Mouse (Mus musculus) heart, embryonic 15.5 days (tissue): ENCODE results near the gene Dapk3. TPM values are rescaled to one million over a fixed set of nuclear protein-coding genes. Genes with fewer than 3 reads are reported as not detected.
A peak's percentile ranks its signal among the peaks of the same experiment; 100 is the strongest.

Experiments
- ATAC-seq: fragments of 200-750 bp; cut with Nextera tagmentation; replicated peaks from 2 replicates; pipeline ENCODE4 v1.8.0; 2017; ENCODE audit warnings: low read depth, moderate TSS enrichment; ENCODE audit not compliant: insufficient number of reproducible peaks, insufficient read depth, low FRiP score
- H3K27ac ChIP-seq: fragments of 300-500 bp; sonication (generic); 2 replicates; pipeline ENCODE4 v1.5.1; 2015; ENCODE audit warnings: mild to moderate bottlenecking, inconsistent platforms
- H3K27me3 ChIP-seq: fragments of 300-500 bp; sonication (generic); 2 replicates; pipeline ENCODE4 v1.6.1; 2015; ENCODE audit warnings: inconsistent platforms
- H3K36me3 ChIP-seq: fragments of 300-500 bp; sonication (generic); 2 replicates; pipeline ENCODE4 v1.6.1; 2015; ENCODE audit warnings: mild to moderate bottlenecking, inconsistent platforms
- H3K4me1 ChIP-seq: fragments of 300-500 bp; sonication (generic); replicated peaks from 2 replicates; pipeline ENCODE4 v1.6.1; 2015; ENCODE audit warnings: inconsistent platforms
- H3K4me2 ChIP-seq: fragments of 300-500 bp; sonication (generic); 2 replicates; pipeline ENCODE4 v1.6.1; 2015; ENCODE audit warnings: inconsistent platforms, mild to moderate bottlenecking, moderate library complexity
- H3K4me3 ChIP-seq: fragments of 300-500 bp; sonication (generic); 2 replicates; pipeline ENCODE4 v1.5.1; 2015; ENCODE audit warnings: mild to moderate bottlenecking, inconsistent platforms
- H3K9ac ChIP-seq: fragments of 300-500 bp; sonication (generic); 2 replicates; pipeline ENCODE4 v1.6.1; 2015; ENCODE audit warnings: mild to moderate bottlenecking, inconsistent platforms
- H3K9me3 ChIP-seq: fragments of 300-500 bp; sonication (generic); replicated peaks from 2 replicates; pipeline ENCODE4 v1.6.1; 2016; ENCODE audit warnings: inconsistent platforms
- WGBS: fragments of 180-500 bp; shearing (Covaris S2); methylation state at CpG from one replicate; pipeline ENCODE4 v1.1.7; 2015; ENCODE audit warnings: mixed read lengths; 5-methylcytosine and 5-hydroxymethylcytosine counted together
- polyA plus RNA-seq: library from polyadenylated mRNA; unstranded; fragments of >200 nt; fragmentation: Nextera tagmentation; extraction: Ambion mirVana; gene quantifications from 2 replicates; pipeline ENCODE4 v1.2.1, GENCODE M21; 2015

Gene Dapk3
- polyA plus RNA-seq, 1 experiment from 2014 or later = 38.4 TPM

DNA sequence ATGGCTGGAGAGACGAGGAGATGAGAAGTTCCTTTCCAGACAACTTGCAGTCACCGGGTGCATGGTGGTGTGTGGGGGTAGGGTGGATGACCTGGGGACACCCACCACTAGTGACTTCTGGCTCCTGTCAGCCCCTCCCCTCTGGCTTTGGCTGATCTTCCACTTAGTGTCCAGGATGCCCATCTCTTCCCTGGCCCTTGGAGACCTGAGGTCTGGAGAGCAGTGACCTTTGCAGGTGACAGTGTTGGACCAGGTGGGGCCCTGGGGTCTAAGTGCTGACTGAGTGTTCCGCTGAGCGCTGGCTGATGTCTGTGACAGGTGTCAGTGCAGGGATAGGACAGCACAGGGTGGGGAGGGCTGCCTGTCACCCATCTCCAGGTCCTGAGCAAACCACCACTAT is 12.5 kb downstream of the Dapk3 start:
- peak overlapping the region; percentile 67 for H3K4me2 ChIP-seq
- WGBS = 34% methylated on average over 4 of the region's 4 CpGs
- peaks cover 62% of the 10 kb centered on the region for H3K4me1 ChIP-seq

DNA sequence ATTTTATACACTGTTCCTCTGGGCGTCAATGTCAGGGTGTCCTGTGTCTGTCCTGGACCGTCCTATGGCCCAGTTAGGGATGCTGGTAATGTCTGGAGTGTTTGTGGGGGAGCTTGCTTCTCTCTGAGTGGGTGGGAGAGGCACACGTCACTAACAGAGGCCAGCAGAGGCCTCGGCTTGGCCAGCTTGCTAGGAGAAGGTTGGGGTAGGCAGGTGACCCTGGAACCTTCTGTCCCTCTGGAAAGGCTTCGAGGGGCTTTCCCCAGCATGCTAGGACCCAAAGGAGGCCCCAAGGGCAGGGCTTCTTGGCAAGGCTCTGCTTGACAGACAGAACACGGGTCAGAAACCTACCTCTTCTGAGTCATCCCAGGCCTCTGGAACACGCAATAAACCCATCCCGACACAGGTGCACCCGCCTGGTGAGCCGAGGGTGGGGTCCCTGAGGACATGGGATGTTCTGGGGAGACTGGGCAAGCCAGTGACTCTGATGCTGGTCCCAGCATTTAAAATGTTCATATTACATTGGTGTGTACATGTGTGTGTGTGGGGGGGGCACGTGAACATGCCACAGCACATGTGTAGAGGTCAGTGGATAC is 13.8 kb downstream of the Dapk3 start:
- 39% methylated on average over 11 of the region's 11 CpGs for WGBS
- H3K4me1 ChIP-seq = peaks cover 64% of the 10 kb centered on the region
- H3K9ac ChIP-seq = peak overlapping the region; percentile 80
- no peaks in the 10 kb centered on the region for H3K27me3 ChIP-seq
- H3K4me2 ChIP-seq = peak overlapping the region; percentile 67
- peak overlapping the region; percentile 98 for H3K27ac ChIP-seq
- peak overlapping the region; percentile 52 for H3K4me3 ChIP-seq
- H3K9me3 ChIP-seq = no peaks in the 10 kb centered on the region
- H3K36me3 ChIP-seq = no peaks in the 10 kb centered on the region
- ATAC-seq = no peak

More for the DNA sequence above, 12.5 kb downstream of the Dapk3 start:
- ATAC-seq = no peak
- Histone ChIP-seq H3K36me3 (peaks cover 6% of the 10 kb centered on the region), H3K9ac (peak overlapping the region; percentile 80), H3K27ac (peak overlapping the region; percentile 98), H3K27me3 (no peaks in the 10 kb centered on the region), H3K4me3 (peak overlapping the region; percentile 52), H3K9me3 (no peaks in the 10 kb centered on the region)

DNA sequence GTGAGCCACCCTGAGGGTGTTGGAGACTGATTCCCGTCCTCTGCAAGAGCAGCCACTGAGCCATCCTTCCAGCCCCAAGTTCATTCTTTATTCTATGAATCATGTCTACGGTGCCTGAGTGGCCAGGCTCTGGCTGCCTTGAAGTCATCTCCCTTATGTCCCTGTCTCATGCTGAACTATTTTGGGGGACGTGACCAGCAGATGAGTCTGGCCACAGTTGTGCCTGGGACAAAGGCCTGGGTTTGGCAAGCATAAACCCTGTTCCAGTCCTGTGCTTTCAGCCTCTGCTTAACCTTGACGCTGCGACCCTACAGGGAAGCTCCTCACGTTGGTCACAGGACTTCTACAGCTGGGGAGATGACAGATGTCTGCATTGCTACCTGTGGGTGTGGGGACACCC is 14.5 kb downstream of the Dapk3 start:
- no peaks in the 10 kb centered on the region for H3K9me3 ChIP-seq
- H3K27me3 ChIP-seq = no peaks in the 10 kb centered on the region
- H3K9ac ChIP-seq = peak overlapping the region; percentile 80
- peak overlapping the region; percentile 67 for H3K4me2 ChIP-seq
- H3K4me3 ChIP-seq = peak overlapping the region; percentile 52
- no peak for ATAC-seq
- peaks cover 62% of the 10 kb centered on the region for H3K4me1 ChIP-seq
- 32% methylated on average over 6 of the region's 6 CpGs for WGBS
- peak overlapping the region; percentile 98 for H3K27ac ChIP-seq
- no peaks in the 10 kb centered on the region for H3K36me3 ChIP-seq

DNA sequence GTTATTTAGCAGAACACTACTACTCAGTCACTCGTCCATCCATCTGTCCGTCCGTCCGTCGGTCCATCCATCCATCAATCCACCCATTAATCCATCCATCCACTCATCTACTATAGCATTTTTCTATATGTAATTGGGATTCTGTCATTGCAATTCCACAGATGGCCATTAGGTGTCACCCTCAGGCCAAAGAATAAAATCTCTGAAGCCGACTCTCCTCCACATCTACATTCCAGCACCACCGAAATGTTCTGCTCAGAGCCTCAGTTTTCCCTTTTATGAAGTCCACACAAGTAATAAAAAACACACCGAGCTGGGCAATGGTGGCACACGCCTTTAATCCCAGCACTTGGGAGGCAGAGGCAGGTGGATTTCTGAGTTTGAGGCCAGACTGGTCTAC is 15.4 kb downstream of the Dapk3 start:
- Histone ChIP-seq H3K36me3 (no peaks in the 10 kb centered on the region), H3K9me3 (no peaks in the 10 kb centered on the region), H3K4me1 (peaks cover 60% of the 10 kb centered on the region), H3K4me3 (no peak overlapping the region), H3K27me3 (no peaks in the 10 kb centered on the region), H3K27ac (peak overlapping the region; percentile 98), H3K9ac (peak overlapping the region; percentile 36; the same call in 1 of the 2 replicates), H3K4me2 (no peak overlapping the region)
- 2% methylated on average over 9 of the region's 9 CpGs for WGBS
- no peak for ATAC-seq

DNA sequence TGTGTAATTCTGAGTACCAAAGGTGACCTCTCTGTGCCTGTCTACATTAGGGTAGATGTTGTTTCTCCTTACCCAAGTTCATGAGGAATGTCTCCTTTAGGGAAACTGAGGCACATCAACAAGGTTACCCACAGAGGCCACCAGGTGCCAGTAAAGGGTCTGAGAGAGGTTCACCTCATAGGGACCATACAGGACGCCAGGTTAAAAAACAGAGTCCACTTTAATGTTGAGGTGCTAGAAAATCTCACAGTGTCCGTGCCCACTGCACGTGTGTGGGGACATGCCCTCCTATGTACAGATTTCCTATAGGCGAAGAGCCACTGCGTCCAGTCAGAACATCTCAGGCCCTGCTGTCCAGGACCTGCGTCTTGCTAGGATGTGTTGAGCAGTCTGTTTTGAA is 16.2 kb downstream of the Dapk3 start:
- peak overlapping the region; percentile 98 for H3K27ac ChIP-seq
- peaks cover 61% of the 10 kb centered on the region for H3K4me1 ChIP-seq
- peak overlapping the region; percentile 36 for H3K9ac ChIP-seq
- H3K27me3 ChIP-seq = no peaks in the 10 kb centered on the region
- no peaks in the 10 kb centered on the region for H3K36me3 ChIP-seq
- H3K4me3 ChIP-seq = no peak overlapping the region
- H3K4me2 ChIP-seq = peak overlapping the region; percentile 52
- ATAC-seq = no peak
- 75% methylated on average over 6 of the region's 6 CpGs for WGBS
- no peaks in the 10 kb centered on the region for H3K9me3 ChIP-seq

DNA sequence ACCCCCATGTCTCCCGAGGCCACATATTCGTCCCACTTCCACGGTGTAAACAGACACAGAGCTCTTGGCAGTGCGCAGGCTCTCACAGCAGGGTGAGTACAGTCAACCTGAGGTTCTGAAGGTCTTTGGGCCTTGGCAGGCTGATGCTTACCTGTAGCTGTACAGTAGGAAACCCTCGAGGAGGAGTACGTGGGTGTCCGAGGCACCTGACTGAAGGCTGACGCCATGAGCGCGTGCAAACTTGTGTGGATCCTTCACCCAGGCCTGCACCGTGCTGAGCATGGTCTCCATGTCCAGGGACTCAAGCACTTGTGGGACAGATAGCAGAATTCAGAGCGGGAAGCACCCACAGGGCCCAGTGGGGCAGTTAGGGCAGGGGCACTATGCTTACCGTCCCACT is 17.3 kb downstream of the Dapk3 start:
- Histone ChIP-seq H3K36me3 (no peaks in the 10 kb centered on the region), H3K4me1 (peaks cover 63% of the 10 kb centered on the region), H3K9me3 (no peaks in the 10 kb centered on the region), H3K27me3 (no peaks in the 10 kb centered on the region), H3K9ac (peak overlapping the region; percentile 36), H3K4me2 (peak overlapping the region; percentile 52), H3K27ac (peak overlapping the region; percentile 98), H3K4me3 (no peak overlapping the region)
- WGBS = 67% methylated on average over 13 of the region's 13 CpGs
- no peak for ATAC-seq

DNA sequence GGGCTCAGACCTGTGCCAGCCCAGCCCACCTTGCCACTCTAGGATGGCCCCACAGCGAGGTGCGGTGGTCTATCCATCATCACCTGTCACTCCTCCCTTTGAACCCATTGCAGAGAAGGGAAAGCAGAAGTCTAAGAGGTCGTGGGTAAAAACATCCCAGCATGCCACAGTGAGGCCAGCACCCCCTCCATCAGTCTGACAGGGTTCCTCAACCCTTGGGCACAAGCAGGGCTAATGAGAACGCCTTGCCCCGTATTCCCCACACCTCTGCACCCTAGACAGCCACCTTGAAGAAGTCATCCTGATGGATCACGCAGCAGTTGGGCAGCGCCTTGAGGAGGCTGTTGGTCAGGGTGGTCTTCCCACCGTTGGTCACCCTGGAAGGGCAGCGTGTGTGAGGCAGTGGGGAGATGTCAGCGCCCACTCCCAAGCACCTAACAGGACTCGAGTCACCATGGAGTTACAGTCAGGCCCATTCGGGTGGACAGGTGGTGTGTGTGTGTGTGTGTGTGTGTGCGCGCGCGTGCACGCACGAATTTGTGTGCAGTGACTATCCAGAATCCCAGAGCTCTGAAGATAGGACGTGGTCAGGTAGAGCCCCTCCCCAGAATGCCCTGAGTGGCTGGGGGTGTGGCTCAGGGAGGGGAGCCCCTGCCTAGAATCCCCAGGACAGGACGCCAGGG is 17.9 kb downstream of the Dapk3 start:
- H3K27me3 ChIP-seq = no peaks in the 10 kb centered on the region
- H3K36me3 ChIP-seq = no peaks in the 10 kb centered on the region
- H3K4me3 ChIP-seq = no peak overlapping the region
- no peak for ATAC-seq
- H3K9me3 ChIP-seq = no peaks in the 10 kb centered on the region
- H3K4me1 ChIP-seq = peaks cover 63% of the 10 kb centered on the region
- peak overlapping the region; percentile 98 for H3K27ac ChIP-seq
- WGBS = 56% methylated on average over 20 of the region's 20 CpGs
- peak overlapping the region; percentile 43 for H3K9ac ChIP-seq
- peak overlapping the region; percentile 52 for H3K4me2 ChIP-seq

DNA sequence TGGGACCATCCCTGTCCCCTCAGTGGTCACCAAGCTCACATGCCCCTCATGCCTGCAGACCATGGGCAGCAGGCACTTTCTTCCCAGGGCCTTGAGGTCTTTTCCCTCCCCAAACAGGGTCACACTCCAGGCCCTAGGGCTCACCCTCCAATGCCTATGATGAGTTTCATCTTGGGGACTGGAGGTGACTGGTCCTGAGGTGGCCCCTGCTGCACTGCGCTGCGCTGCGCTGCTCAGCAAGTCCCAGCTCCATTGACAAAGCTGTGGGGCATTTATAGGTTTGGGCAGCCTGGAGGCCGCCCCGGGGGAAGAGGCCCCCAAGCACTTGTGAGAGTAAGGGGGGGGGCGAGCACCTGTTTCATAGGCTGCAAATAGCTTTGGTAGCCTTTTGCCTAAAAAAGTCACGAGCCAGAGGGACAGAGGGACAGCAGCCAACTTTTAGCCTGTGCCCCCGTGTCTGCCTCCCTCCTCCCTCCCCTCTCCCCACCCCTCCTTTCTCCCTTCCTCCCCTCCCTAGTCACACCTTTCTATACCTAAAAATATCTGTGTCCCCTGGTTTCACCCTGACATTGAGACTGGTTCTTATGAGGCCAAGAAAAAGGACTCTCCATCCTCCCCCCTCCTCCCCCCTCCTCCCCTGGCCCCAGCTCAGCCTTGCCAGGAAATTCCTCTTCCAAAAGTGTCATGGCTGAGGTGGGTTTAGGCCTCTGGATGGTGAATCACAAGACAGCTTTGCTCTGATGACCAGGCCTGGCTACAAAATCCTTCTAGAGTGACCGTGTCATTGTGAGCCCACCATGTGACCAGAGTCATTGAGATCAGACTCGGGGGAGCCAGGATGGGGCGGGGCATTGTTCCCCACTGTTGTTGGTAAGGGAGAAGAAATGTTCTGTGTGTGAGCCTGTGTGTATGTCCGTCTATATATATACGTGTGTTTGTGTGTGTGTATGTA is 19.3 kb downstream of the Dapk3 start, which contains the start of gene Nmrk2:
Nmrk2 (minus strand) TSS at position 245 of the 952 bp plus-strand sequence.
- H3K36me3 ChIP-seq = no peaks in the 10 kb centered on the region
- H3K9ac ChIP-seq = peak within 1 kb of the TSS; percentile 43
- H3K27ac ChIP-seq = peak within 1 kb of the TSS; percentile 98
- H3K4me3 ChIP-seq = peak within 1 kb of the TSS; percentile 13
- peak; percentile 57 for ATAC-seq
- H3K4me1 ChIP-seq = peaks cover 62% of the 10 kb centered on the region
- no peaks in the 10 kb centered on the region for H3K9me3 ChIP-seq
- H3K27me3 ChIP-seq = no peaks in the 10 kb centered on the region
- WGBS = 33% methylated on average over 13 of the region's 13 CpGs
- peak within 1 kb of the TSS; percentile 52 for H3K4me2 ChIP-seq

DNA sequence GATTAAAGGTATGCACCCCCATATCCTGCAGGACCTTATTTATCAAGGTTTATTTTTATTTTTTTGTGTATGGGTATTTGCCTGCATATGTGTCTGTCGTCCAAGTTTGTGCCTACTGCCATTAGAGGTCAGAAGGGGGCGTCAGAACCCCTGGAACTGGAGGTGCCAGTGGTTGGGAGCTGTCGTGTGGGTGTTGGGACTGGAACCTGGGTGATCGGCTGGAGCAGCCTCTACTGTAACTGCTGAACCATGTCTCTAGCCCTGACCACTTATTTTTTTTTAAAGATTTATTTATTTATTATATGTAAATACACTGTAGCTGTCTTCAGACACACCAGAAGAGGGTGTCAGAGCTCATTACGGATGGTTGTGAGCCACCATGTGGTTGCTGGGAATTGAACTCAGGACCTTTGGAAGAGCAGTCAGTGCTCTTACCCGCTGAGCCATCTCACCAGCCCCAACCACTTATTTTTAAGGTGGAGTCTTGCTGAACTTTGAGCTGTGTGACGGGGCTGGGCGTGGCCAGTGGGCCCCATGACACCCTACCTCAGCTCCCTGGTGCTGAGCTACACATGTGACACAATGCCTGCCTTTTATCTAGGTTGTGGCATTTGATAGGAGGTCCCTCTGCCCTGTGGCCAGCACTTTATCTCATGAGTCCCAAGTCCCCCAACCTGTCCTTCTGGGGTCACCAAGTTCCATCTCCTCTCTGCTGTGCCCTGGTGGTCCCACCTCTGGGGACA is 20.3 kb downstream of the Dapk3 start:
- no peaks in the 10 kb centered on the region for H3K27me3 ChIP-seq
- H3K27ac ChIP-seq = peak overlapping the region; percentile 98
- no peaks in the 10 kb centered on the region for H3K36me3 ChIP-seq
- H3K4me2 ChIP-seq = no peak overlapping the region
- no peaks in the 10 kb centered on the region for H3K9me3 ChIP-seq
- no peak for ATAC-seq
- no peak overlapping the region for H3K4me3 ChIP-seq
- WGBS = 55% methylated on average over 8 of the region's 8 CpGs
- no peak overlapping the region for H3K9ac ChIP-seq
- peaks cover 55% of the 10 kb centered on the region for H3K4me1 ChIP-seq

DNA sequence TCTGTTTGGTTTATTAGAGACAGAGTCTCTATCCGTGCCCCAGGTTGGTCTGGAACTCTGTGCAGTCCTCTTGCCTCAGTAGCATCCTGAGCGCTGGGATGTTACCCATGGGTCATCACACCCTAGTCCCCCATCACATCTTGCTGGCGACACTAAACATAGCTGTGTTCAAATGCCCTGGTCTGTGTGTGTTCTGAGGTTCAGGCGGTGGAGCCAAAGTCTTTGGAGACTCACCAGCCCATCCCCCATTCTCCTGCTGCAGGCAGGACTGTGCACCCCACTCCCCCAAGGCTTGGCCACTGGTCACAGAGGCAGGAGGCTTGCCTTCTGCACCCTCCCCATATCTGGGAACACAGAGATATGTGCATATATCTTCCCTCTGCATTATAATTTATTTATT is 21.3 kb downstream of the Dapk3 start:
- H3K4me1 ChIP-seq = peaks cover 46% of the 10 kb centered on the region
- 57% methylated on average over 4 of the region's 4 CpGs for WGBS
- H3K4me3 ChIP-seq = no peak overlapping the region
- H3K27ac ChIP-seq = peak overlapping the region; percentile 98
- ATAC-seq = no peak
- H3K36me3 ChIP-seq = no peaks in the 10 kb centered on the region
- no peak overlapping the region for H3K9ac ChIP-seq
- H3K9me3 ChIP-seq = no peaks in the 10 kb centered on the region
- no peak overlapping the region for H3K4me2 ChIP-seq
- H3K27me3 ChIP-seq = no peaks in the 10 kb centered on the region
